Mouse (Mus musculus) megakaryocyte, embryonic 14.5 days (primary cell): ENCODE measurements around the gene Flcn. TPM values are rescaled to one million over a fixed set of nuclear protein-coding genes. Genes with fewer than 3 reads are reported as not detected.

ENCODE experiments used
- H3K27me3 ChIP-seq: replicated peaks from 2 replicates; pipeline ENCODE3; 2012; ENCODE audit warnings: inconsistent platforms
- H3K36me3 ChIP-seq: replicated peaks from 2 replicates; pipeline ENCODE3; 2012; ENCODE audit warnings: low read length, inconsistent platforms, mixed read lengths
- H3K4me1 ChIP-seq: 2 replicates; pipeline ENCODE4 v1.6.1; 2012; ENCODE audit warnings: inconsistent platforms
- H3K4me3 ChIP-seq: replicated peaks from 2 replicates; pipeline ENCODE3; 2012; ENCODE audit warnings: moderate library complexity, mild to moderate bottlenecking, inconsistent platforms
- H3K9me3 ChIP-seq: 2 replicates; pipeline ENCODE4 v1.6.1; 2012; ENCODE audit warnings: inconsistent platforms
- FLI1 ChIP-seq: IDR thresholded peaks from 2 replicates; pipeline ENCODE4 v1.6.1; 2012; ENCODE audit warnings: low read length, inconsistent platforms, mixed read lengths
- GATA1 ChIP-seq: IDR thresholded peaks from 3 replicates; pipeline ENCODE4 v1.6.1; 2012; ENCODE audit warnings: mixed read lengths, low read length, inconsistent platforms, borderline replicate concordance
- polyA plus RNA-seq: library from polyadenylated mRNA; stranded (reverse); fragments of >175 nt; gene quantifications from 2 replicates; pipeline ENCODE4 v1.2.3, GENCODE M21; 2012; ENCODE audit warnings: low replicate concordance; ENCODE audit not compliant: insufficient read depth

Flcn gene
- polyA plus RNA-seq, 1 experiment: 19.0 TPM

- H3K9me3 ChIP-seq: no peaks in the 10 kb centered on the region
- no peaks in the 10 kb centered on the region for H3K27me3 ChIP-seq
- peak; percentile 96; the same call in 2 of the 3 replicates for TF ChIP-seq GATA1
- no peak for TF ChIP-seq FLI1
- H3K36me3 ChIP-seq: peaks cover 96% of the 10 kb centered on the region
- peak overlapping the region; percentile 74 for H3K4me3 ChIP-seq
- H3K4me1 ChIP-seq: peaks cover 100% of the 10 kb centered on the region
Measured at GRCm38 (mm10) chr11:59770753-59771152, 39.1 kb downstream of the Flcn start.

- Histone ChIP-seq H3K4me3 (peak overlapping the region; percentile 57), H3K4me1 (peaks cover 100% of the 10 kb centered on the region), H3K36me3 (peaks cover 96% of the 10 kb centered on the region), H3K9me3 (no peaks in the 10 kb centered on the region), H3K27me3 (no peaks in the 10 kb centered on the region)
- TF ChIP-seq FLI1: no peak
- TF ChIP-seq GATA1: no peak
Measured at GRCm38 (mm10) chr11:59769738-59770137, 40.1 kb downstream of the Flcn start.

GRCm38 (mm10) chr11:59769307-59769706 is 40.5 kb downstream of the Flcn start:
- H3K36me3 ChIP-seq: peaks cover 96% of the 10 kb centered on the region
- no peak for TF ChIP-seq FLI1
- no peaks in the 10 kb centered on the region for H3K9me3 ChIP-seq

GRCm38 (mm10) chr11:59760796-59761195 is 49.0 kb downstream of the Flcn start:
- H3K4me1 ChIP-seq: peaks cover 96% of the 10 kb centered on the region
- no peaks in the 10 kb centered on the region for H3K27me3 ChIP-seq
- TF ChIP-seq GATA1 (no peak), FLI1 (no peak)
- H3K36me3 ChIP-seq: peaks cover 99% of the 10 kb centered on the region
- no peaks in the 10 kb centered on the region for H3K9me3 ChIP-seq
- no peak overlapping the region for H3K4me3 ChIP-seq

More at GRCm38 (mm10) chr11:59769307-59769706, 40.5 kb downstream of the Flcn start:
- Histone ChIP-seq H3K4me3 (peak overlapping the region; percentile 40), H3K4me1 (peaks cover 100% of the 10 kb centered on the region), H3K27me3 (no peaks in the 10 kb centered on the region)

GRCm38 (mm10) chr11:59759626-59760025 is 50.2 kb downstream of the Flcn start:
- peaks cover 99% of the 10 kb centered on the region for H3K36me3 ChIP-seq
- no peaks in the 10 kb centered on the region for H3K9me3 ChIP-seq
- H3K4me3 ChIP-seq: peak overlapping the region; percentile 76
- TF ChIP-seq GATA1 (no peak), FLI1 (no peak)
- no peaks in the 10 kb centered on the region for H3K27me3 ChIP-seq
- peaks cover 88% of the 10 kb centered on the region for H3K4me1 ChIP-seq

- TF ChIP-seq FLI1: no peak
- no peak for TF ChIP-seq GATA1
- Histone ChIP-seq H3K36me3 (peaks cover 98% of the 10 kb centered on the region), H3K4me1 (peaks cover 83% of the 10 kb centered on the region)
Measured at GRCm38 (mm10) chr11:59759178-59759577, 50.6 kb downstream of the Flcn start.

GRCm38 (mm10) chr11:59758191-59758985 is 51.4 kb downstream of the Flcn start:
- TF ChIP-seq GATA1: no peak
- TF ChIP-seq FLI1: no peak
- peak overlapping the region; percentile 74 for H3K4me3 ChIP-seq
- peaks cover 97% of the 10 kb centered on the region for H3K36me3 ChIP-seq
- no peaks in the 10 kb centered on the region for H3K27me3 ChIP-seq
- H3K9me3 ChIP-seq: no peaks in the 10 kb centered on the region
- H3K4me1 ChIP-seq: peaks cover 76% of the 10 kb centered on the region

More at GRCm38 (mm10) chr11:59759178-59759577, 50.6 kb downstream of the Flcn start:
- peak overlapping the region; percentile 74 for H3K4me3 ChIP-seq
- no peaks in the 10 kb centered on the region for H3K9me3 ChIP-seq
- H3K27me3 ChIP-seq: no peaks in the 10 kb centered on the region

GRCm38 (mm10) chr11:59756351-59756750 is 53.5 kb downstream of the Flcn start:
- no peaks in the 10 kb centered on the region for H3K9me3 ChIP-seq
- peaks cover 62% of the 10 kb centered on the region for H3K4me1 ChIP-seq
- H3K27me3 ChIP-seq: no peaks in the 10 kb centered on the region
- peaks cover 98% of the 10 kb centered on the region for H3K36me3 ChIP-seq
- H3K4me3 ChIP-seq: no peak overlapping the region
- no peak for TF ChIP-seq FLI1
- no peak for TF ChIP-seq GATA1

- peaks cover 98% of the 10 kb centered on the region for H3K36me3 ChIP-seq
- no peaks in the 10 kb centered on the region for H3K9me3 ChIP-seq
- peaks cover 44% of the 10 kb centered on the region for H3K4me1 ChIP-seq
- TF ChIP-seq GATA1 (no peak), FLI1 (no peak)
- no peak overlapping the region for H3K4me3 ChIP-seq
- no peaks in the 10 kb centered on the region for H3K27me3 ChIP-seq
Measured at GRCm38 (mm10) chr11:59754504-59754903, 55.3 kb downstream of the Flcn start.

- TF ChIP-seq GATA1 (no peak), FLI1 (no peak)
- no peaks in the 10 kb centered on the region for H3K27me3 ChIP-seq
- no peaks in the 10 kb centered on the region for H3K9me3 ChIP-seq
- peaks cover 95% of the 10 kb centered on the region for H3K36me3 ChIP-seq
- peaks cover 14% of the 10 kb centered on the region; the same call in 1 of the 2 replicates for H3K4me1 ChIP-seq
- no peak overlapping the region for H3K4me3 ChIP-seq
Measured at GRCm38 (mm10) chr11:59749050-59749449, 60.8 kb downstream of the Flcn start.
